Mouse (Mus musculus) liver, embryonic 14.5 days (tissue): ENCODE results near the gene Slc38a1.

ENCODE experiments used
- CTCF ChIP-seq: IDR thresholded peaks from 2 replicates; pipeline ENCODE4 v1.5.1; 2016; ENCODE audit warnings: antibody characterized with exemption, low read depth, control low read depth
- EP300 ChIP-seq: IDR thresholded peaks from 2 replicates; pipeline ENCODE4 v1.6.1; 2016; ENCODE audit warnings: antibody characterized with exemption, low read depth

- no peak for TF ChIP-seq CTCF
- no peak for TF ChIP-seq EP300
Observed at GRCm38 (mm10) chr15:96657576-96658274, 15.0 kb upstream of the Slc38a1 start.
